Mouse (Mus musculus) hindbrain, embryonic 12.5 days (tissue): ENCODE results near the gene Adgrl3. TPM values are rescaled to one million over a fixed set of nuclear protein-coding genes. Genes with fewer than 3 reads are reported as not detected.

Source experiments
- ATAC-seq: fragments of 200-750 bp; cut with Nextera tagmentation; 2 replicates; pipeline ENCODE4 v1.8.0; 2017; ENCODE audit warnings: moderate TSS enrichment; ENCODE audit not compliant: low FRiP score
- H3K27ac ChIP-seq: fragments of 300-500 bp; sonication (generic); 2 replicates; pipeline ENCODE4 v1.5.1; 2016; ENCODE audit warnings: mild to moderate bottlenecking
- H3K27me3 ChIP-seq: fragments of 300-500 bp; sonication (generic); 2 replicates; pipeline ENCODE4 v1.6.1; 2016; ENCODE audit warnings: mild to moderate bottlenecking
- H3K36me3 ChIP-seq: fragments of 300-500 bp; sonication (generic); 2 replicates; pipeline ENCODE4 v1.6.1; 2016; ENCODE audit warnings: mild to moderate bottlenecking
- H3K4me1 ChIP-seq: fragments of 300-500 bp; sonication (generic); 2 replicates; pipeline ENCODE4 v1.6.1; 2016
- H3K4me2 ChIP-seq: fragments of 300-500 bp; sonication (generic); replicated peaks from 2 replicates; pipeline ENCODE4 v1.6.1; 2016; ENCODE audit warnings: mild to moderate bottlenecking
- H3K4me3 ChIP-seq: fragments of 300-500 bp; sonication (generic); 2 replicates; pipeline ENCODE4 v1.5.1; 2016; ENCODE audit warnings: mild to moderate bottlenecking
- H3K9ac ChIP-seq: fragments of 300-500 bp; sonication (generic); 2 replicates; pipeline ENCODE4 v1.6.1; 2016; ENCODE audit warnings: mild to moderate bottlenecking, moderate library complexity
- H3K9me3 ChIP-seq: fragments of 300-500 bp; sonication (generic); replicated peaks from 2 replicates; pipeline ENCODE4 v1.6.1; 2016; ENCODE audit warnings: mild to moderate bottlenecking
- WGBS: fragments of 180-500 bp; shearing (Covaris S2); methylation state at CpG from one replicate; pipeline ENCODE4 v1.1.7; 2016; 5-methylcytosine and 5-hydroxymethylcytosine counted together
- polyA plus RNA-seq: library from polyadenylated mRNA; unstranded; fragments of >200 nt; fragmentation: Nextera tagmentation; extraction: Ambion mirVana; gene quantifications from 2 replicates; pipeline ENCODE4 v1.2.1, GENCODE M21; 2016

The Adgrl3 gene
- polyA plus RNA-seq, 1 experiment from 2014 or later: 54.9 TPM

GRCm38 (mm10) chr5:81046128-81046527 is 26.2 kb downstream of the Adgrl3 start:
- H3K27me3 ChIP-seq: no peaks in the 10 kb centered on the region
- H3K4me1 ChIP-seq: no peaks in the 10 kb centered on the region
- no peaks in the 10 kb centered on the region for H3K36me3 ChIP-seq
- WGBS: 91% methylated on average over 4 of the region's 4 CpGs
- no peak overlapping the region for H3K4me3 ChIP-seq
- H3K9me3 ChIP-seq: no peaks in the 10 kb centered on the region
- H3K4me2 ChIP-seq: no peak overlapping the region
- ATAC-seq: no peak
- no peak overlapping the region for H3K27ac ChIP-seq
- no peak overlapping the region for H3K9ac ChIP-seq

GRCm38 (mm10) chr5:81054628-81055027 is 34.7 kb downstream of the Adgrl3 start:
- H3K9me3 ChIP-seq: no peaks in the 10 kb centered on the region
- H3K27ac ChIP-seq: no peak overlapping the region
- H3K4me2 ChIP-seq: no peak overlapping the region
- H3K4me1 ChIP-seq: 0 out of 2 replicates have a peak, but pooled peaks cover 4% of the 10 kb centered on the region
- WGBS: 53% methylated on average over 4 of the region's 4 CpGs
- no peak overlapping the region for H3K4me3 ChIP-seq
- no peak for ATAC-seq
- no peak overlapping the region for H3K9ac ChIP-seq
- H3K36me3 ChIP-seq: no peaks in the 10 kb centered on the region
- H3K27me3 ChIP-seq: no peaks in the 10 kb centered on the region

- no peak overlapping the region for H3K4me3 ChIP-seq
- H3K27ac ChIP-seq: no peak overlapping the region
- peaks cover 8% of the 10 kb centered on the region; the same call in 1 of the 2 replicates for H3K4me1 ChIP-seq
- no peaks in the 10 kb centered on the region for H3K27me3 ChIP-seq
- no peak overlapping the region for H3K4me2 ChIP-seq
- no peak overlapping the region for H3K9ac ChIP-seq
- H3K9me3 ChIP-seq: no peaks in the 10 kb centered on the region
- ATAC-seq: no peak
- no peaks in the 10 kb centered on the region for H3K36me3 ChIP-seq
- 77% methylated on average over 2 of the region's 2 CpGs for WGBS
These were observed 35.3 kb downstream of the Adgrl3 start for GRCm38 (mm10) chr5:81055253-81055652.

DNA sequence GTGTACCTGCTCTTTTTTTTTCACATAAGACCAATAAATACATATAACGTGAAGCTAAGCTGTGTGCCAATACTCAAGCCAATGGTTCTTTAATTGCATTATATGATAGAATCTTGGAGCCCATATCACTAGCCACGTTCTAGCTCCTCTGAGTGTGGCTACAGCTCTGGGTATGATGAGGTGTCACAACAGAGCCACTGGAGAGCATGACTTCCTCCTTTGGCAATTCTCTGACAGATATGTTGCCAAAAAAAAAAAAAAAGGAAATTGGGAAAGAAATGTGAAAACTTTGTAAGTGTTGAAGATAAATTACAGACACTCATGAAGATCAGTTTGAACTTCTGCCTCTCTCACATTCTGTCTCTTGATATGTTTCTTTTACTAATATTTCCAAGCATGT is 38.2 kb downstream of the Adgrl3 start:
- 87% methylated on average over 2 of the region's 2 CpGs for WGBS

GRCm38 (mm10) chr5:81060950-81061349 is 41.0 kb downstream of the Adgrl3 start:
- no peak overlapping the region for H3K9ac ChIP-seq
- no peaks in the 10 kb centered on the region for H3K36me3 ChIP-seq
- H3K4me3 ChIP-seq: no peak overlapping the region
- 0 out of 2 replicates have a peak overlapping the region, but pooled peaks have one; percentile 9 for H3K27ac ChIP-seq
- peaks cover 27% of the 10 kb centered on the region for H3K4me1 ChIP-seq
- ATAC-seq: peak; percentile 29
- H3K27me3 ChIP-seq: no peaks in the 10 kb centered on the region
- no peak overlapping the region for H3K4me2 ChIP-seq
- 25% methylated on average over 2 of the region's 2 CpGs for WGBS
- no peaks in the 10 kb centered on the region for H3K9me3 ChIP-seq

More for the DNA sequence above, 38.2 kb downstream of the Adgrl3 start:
- Histone ChIP-seq H3K4me2 (no peak overlapping the region), H3K27me3 (no peaks in the 10 kb centered on the region), H3K9ac (no peak overlapping the region), H3K27ac (no peak overlapping the region), H3K9me3 (no peaks in the 10 kb centered on the region), H3K36me3 (no peaks in the 10 kb centered on the region), H3K4me3 (no peak overlapping the region), H3K4me1 (peaks cover 27% of the 10 kb centered on the region)
- no peak for ATAC-seq

DNA sequence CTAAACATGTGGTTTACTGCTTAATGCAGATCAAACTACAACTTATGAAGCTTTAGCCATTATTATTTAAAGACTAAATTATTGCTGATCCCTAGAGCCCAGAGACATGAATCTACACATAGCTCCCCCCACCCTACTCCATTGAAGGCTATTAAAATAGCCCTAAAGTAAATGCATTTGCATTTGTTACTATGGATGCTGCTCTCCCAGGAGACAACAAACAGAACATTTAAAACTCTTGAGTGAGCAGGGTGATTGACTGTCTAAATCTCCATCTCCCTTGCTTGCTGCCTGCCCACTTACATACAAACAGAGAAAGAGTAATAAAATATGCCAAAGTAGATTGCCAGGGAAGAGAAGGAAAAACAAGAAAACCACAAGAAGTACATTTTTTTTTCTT is 41.4 kb downstream of the Adgrl3 start:
- no peak overlapping the region for H3K27ac ChIP-seq
- H3K36me3 ChIP-seq: no peaks in the 10 kb centered on the region
- H3K4me1 ChIP-seq: peaks cover 27% of the 10 kb centered on the region
- H3K9ac ChIP-seq: no peak overlapping the region
- peak; percentile 57 for ATAC-seq
- H3K27me3 ChIP-seq: no peaks in the 10 kb centered on the region
- H3K9me3 ChIP-seq: no peaks in the 10 kb centered on the region
- no peak overlapping the region for H3K4me2 ChIP-seq
- no peak overlapping the region for H3K4me3 ChIP-seq

- peaks cover 27% of the 10 kb centered on the region for H3K4me1 ChIP-seq
- no peak overlapping the region for H3K27ac ChIP-seq
- ATAC-seq: no peak
- H3K4me3 ChIP-seq: no peak overlapping the region
- no peak overlapping the region for H3K9ac ChIP-seq
- no peaks in the 10 kb centered on the region for H3K9me3 ChIP-seq
- no peak overlapping the region for H3K4me2 ChIP-seq
- 45% methylated on average over 2 of the region's 2 CpGs for WGBS
- H3K36me3 ChIP-seq: no peaks in the 10 kb centered on the region
- H3K27me3 ChIP-seq: no peaks in the 10 kb centered on the region
These were observed 44.1 kb downstream of the Adgrl3 start for GRCm38 (mm10) chr5:81064026-81064425.

DNA sequence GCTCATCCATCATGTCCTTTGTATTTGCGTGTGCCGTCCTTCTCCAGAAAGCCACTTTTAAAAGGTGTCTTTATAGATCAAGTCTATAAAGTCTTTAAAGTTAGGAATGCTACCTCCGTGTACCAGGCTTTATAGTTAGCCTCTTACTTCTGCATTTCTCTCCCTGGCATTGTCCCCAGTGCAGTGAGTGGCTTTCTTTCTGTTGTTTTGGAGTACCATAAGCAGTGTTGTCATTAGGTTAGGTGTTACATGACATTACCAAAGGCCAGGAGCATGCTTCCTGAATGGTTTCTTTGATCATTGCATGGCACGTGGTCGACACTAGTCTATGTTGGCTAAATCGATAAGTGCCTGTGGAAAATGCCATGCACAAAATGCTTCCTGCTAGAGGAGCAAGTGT is 48.2 kb downstream of the Adgrl3 start:
- no peak for ATAC-seq
- H3K9me3 ChIP-seq: no peaks in the 10 kb centered on the region
- no peak overlapping the region for H3K9ac ChIP-seq
- H3K4me1 ChIP-seq: peaks cover 3% of the 10 kb centered on the region; the same call in 1 of the 2 replicates
- H3K4me3 ChIP-seq: no peak overlapping the region
- no peak overlapping the region for H3K27ac ChIP-seq
- no peaks in the 10 kb centered on the region for H3K27me3 ChIP-seq
- 71% methylated on average over 6 of the region's 6 CpGs for WGBS
- H3K36me3 ChIP-seq: no peaks in the 10 kb centered on the region
- H3K4me2 ChIP-seq: no peak overlapping the region

- Histone ChIP-seq H3K4me1 (peaks cover 2% of the 10 kb centered on the region; the same call in 1 of the 2 replicates), H3K9me3 (no peaks in the 10 kb centered on the region), H3K27ac (no peak overlapping the region), H3K4me2 (no peak overlapping the region), H3K4me3 (no peak overlapping the region), H3K36me3 (no peaks in the 10 kb centered on the region), H3K9ac (no peak overlapping the region), H3K27me3 (no peaks in the 10 kb centered on the region)
- no peak for ATAC-seq
- 61% methylated on average over 4 of the region's 4 CpGs for WGBS
These were observed 48.9 kb downstream of the Adgrl3 start for GRCm38 (mm10) chr5:81068839-81069238.

- ATAC-seq: no peak
- Histone ChIP-seq H3K9me3 (no peaks in the 10 kb centered on the region), H3K4me1 (peaks cover 4% of the 10 kb centered on the region; the same call in 1 of the 2 replicates), H3K36me3 (no peaks in the 10 kb centered on the region), H3K4me3 (no peak overlapping the region), H3K4me2 (no peak overlapping the region), H3K27ac (no peak overlapping the region), H3K27me3 (no peaks in the 10 kb centered on the region), H3K9ac (no peak overlapping the region)
- WGBS: 79% methylated on average over 5 of the region's 5 CpGs
These were observed 53.0 kb downstream of the Adgrl3 start for GRCm38 (mm10) chr5:81072888-81073287.

- Histone ChIP-seq H3K36me3 (no peaks in the 10 kb centered on the region), H3K9ac (no peak overlapping the region), H3K27me3 (no peaks in the 10 kb centered on the region), H3K4me2 (no peak overlapping the region), H3K27ac (no peak overlapping the region), H3K4me1 (peaks cover 4% of the 10 kb centered on the region; the same call in 1 of the 2 replicates), H3K9me3 (no peaks in the 10 kb centered on the region), H3K4me3 (no peak overlapping the region)
- WGBS: 87% methylated on average over 1 of the region's 1 CpGs
- ATAC-seq: no peak
These were observed 53.9 kb downstream of the Adgrl3 start for GRCm38 (mm10) chr5:81073875-81074274.

- no peak overlapping the region for H3K4me3 ChIP-seq
- H3K4me1 ChIP-seq: peaks cover 4% of the 10 kb centered on the region; the same call in 1 of the 2 replicates
- no peaks in the 10 kb centered on the region for H3K27me3 ChIP-seq
- no peak overlapping the region for H3K27ac ChIP-seq
- no peak overlapping the region for H3K4me2 ChIP-seq
- H3K36me3 ChIP-seq: no peaks in the 10 kb centered on the region
- no peaks in the 10 kb centered on the region for H3K9me3 ChIP-seq
- no peak for ATAC-seq
- H3K9ac ChIP-seq: no peak overlapping the region
- 68% methylated on average over 5 of the region's 5 CpGs for WGBS
These were observed 56.4 kb downstream of the Adgrl3 start for GRCm38 (mm10) chr5:81076377-81076776.

DNA sequence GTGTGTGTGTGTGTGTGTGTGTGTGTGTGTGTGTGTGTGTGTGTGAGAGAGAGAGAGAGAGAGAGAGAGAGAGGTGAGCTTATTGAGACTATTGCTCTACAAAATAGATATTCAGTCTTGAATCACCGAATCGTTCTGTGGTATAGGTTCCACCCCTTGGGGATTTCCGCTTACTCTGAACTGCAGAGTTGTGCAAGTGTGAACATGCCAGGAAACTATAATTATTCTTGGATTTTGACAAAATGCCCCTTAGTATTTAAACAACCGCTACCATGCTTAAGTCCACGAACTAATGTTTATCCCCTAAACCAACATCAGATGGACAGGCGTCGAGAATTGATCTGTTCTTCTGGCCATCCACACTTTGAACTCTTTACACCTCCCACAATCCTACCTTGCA is 57.1 kb downstream of the Adgrl3 start:
- H3K4me1 ChIP-seq: peaks cover 4% of the 10 kb centered on the region; the same call in 1 of the 2 replicates
- H3K4me3 ChIP-seq: no peak overlapping the region
- H3K4me2 ChIP-seq: no peak overlapping the region
- no peaks in the 10 kb centered on the region for H3K27me3 ChIP-seq
- no peaks in the 10 kb centered on the region for H3K9me3 ChIP-seq
- no peak for ATAC-seq
- no peak overlapping the region for H3K9ac ChIP-seq
- no peaks in the 10 kb centered on the region for H3K36me3 ChIP-seq
- 89% methylated on average over 7 of the region's 7 CpGs for WGBS
- H3K27ac ChIP-seq: no peak overlapping the region
